Mouse (Mus musculus) forebrain, embryonic 12.5 days (tissue): ENCODE results near the gene Cdh11. TPM values are rescaled to one million over a fixed set of nuclear protein-coding genes. Genes with fewer than 3 reads are reported as not detected.

Experiments used
- ATAC-seq: fragments of 200-750 bp; cut with Nextera tagmentation; 2 replicates; pipeline ENCODE4 v1.8.0; 2017; ENCODE audit warnings: moderate TSS enrichment; ENCODE audit not compliant: low FRiP score
- H3K27ac ChIP-seq: fragments of 300-500 bp; sonication (generic); 2 replicates; pipeline ENCODE4 v1.5.1; 2016; ENCODE audit warnings: mild to moderate bottlenecking
- H3K27me3 ChIP-seq: fragments of 300-500 bp; sonication (generic); 2 replicates; pipeline ENCODE4 v1.6.1; 2016; ENCODE audit warnings: mild to moderate bottlenecking
- H3K36me3 ChIP-seq: fragments of 300-500 bp; sonication (generic); replicated peaks from 2 replicates; pipeline ENCODE4 v1.6.1; 2016; ENCODE audit warnings: mild to moderate bottlenecking
- H3K4me1 ChIP-seq: fragments of 300-500 bp; sonication (generic); 2 replicates; pipeline ENCODE4 v1.6.1; 2016
- H3K4me2 ChIP-seq: fragments of 300-500 bp; sonication (generic); 2 replicates; pipeline ENCODE4 v1.6.1; 2016; ENCODE audit warnings: mild to moderate bottlenecking, moderate library complexity
- H3K4me3 ChIP-seq: fragments of 300-500 bp; sonication (generic); replicated peaks from 2 replicates; pipeline ENCODE4 v1.5.1; 2016; ENCODE audit warnings: mild to moderate bottlenecking
- H3K9ac ChIP-seq: fragments of 300-500 bp; sonication (generic); 2 replicates; pipeline ENCODE4 v1.6.1; 2016; ENCODE audit warnings: mild to moderate bottlenecking
- H3K9me3 ChIP-seq: fragments of 300-500 bp; sonication (generic); 2 replicates; pipeline ENCODE4 v1.6.1; 2016
- WGBS: fragments of 180-500 bp; shearing (Covaris S2); methylation state at CpG from one replicate; pipeline ENCODE4 v1.1.7; 2016; 5-methylcytosine and 5-hydroxymethylcytosine counted together
- microRNA-seq: library from miRNA; unstranded; fragments of <30 nt; microRNA quantifications from one replicate; pipeline ENCODE4, GENCODE M21; 2017
- polyA plus RNA-seq: library from polyadenylated mRNA; unstranded; fragments of >200 nt; fragmentation: Nextera tagmentation; extraction: Ambion mirVana; gene quantifications from 2 replicates; pipeline ENCODE4 v1.2.1, GENCODE M21; 2016

Gene Cdh11
- polyA plus RNA-seq, 1 experiment from 2014 or later = 63.9 TPM

- Histone ChIP-seq H3K27me3 (no peaks in the 10 kb centered on the region), H3K4me3 (no peak overlapping the region), H3K36me3 (no peaks in the 10 kb centered on the region), H3K9me3 (no peaks in the 10 kb centered on the region), H3K9ac (no peak overlapping the region), H3K27ac (no peak overlapping the region), H3K4me1 (no peaks in the 10 kb centered on the region), H3K4me2 (no peak overlapping the region)
- ATAC-seq = no peak
- whole genome bisulfite sequencing = 86% methylated on average over 6 of the region's 6 CpGs
Measured at GRCm38 (mm10) chr8:102593899-102594298, 191.5 kb downstream of the Cdh11 start.

Small RNAs within 50 kb of the gene (microRNA-seq; reads per million reads assigned to microRNA genes)
- not detected for gene Gm26301
